Mouse (Mus musculus) MEL (cell line): ENCODE results near the gene Muc13.

ENCODE experiments used
- BHLHE40 ChIP-seq: IDR thresholded peaks from 2 replicates; pipeline ENCODE4 v1.6.1; 2012; ENCODE audit warnings: low read depth, mild to moderate bottlenecking, inconsistent platforms, low read length, improper control_type of control experiment, borderline replicate concordance
- CTCF ChIP-seq, 3 experiments: IDR thresholded peaks in 2 of 3; conservative IDR thresholded peaks in 1 of 3; 2 replicates each; pipeline ENCODE4 v1.5.1; 2011 to 2012; ENCODE audit warnings: low read length in 3 of 3, low read depth in 2 of 3, mild to moderate bottlenecking in 2 of 3, improper control_type of control experiment in 1 of 3, inconsistent platforms in 1 of 3, mixed read lengths in 1 of 3, moderate library complexity in 1 of 3; ENCODE audit not compliant: control insufficient read depth in 1 of 3, insufficient read depth in 1 of 3, poor library complexity in 1 of 3, severe bottlenecking in 1 of 3
- MYB ChIP-seq: IDR thresholded peaks from 2 replicates; pipeline ENCODE4 v1.6.1; 2011; ENCODE audit warnings: mild to moderate bottlenecking, low read depth, low read length, improper control_type of control experiment
- POLR2A ChIP-seq, 2 experiments: IDR thresholded peaks; 2 replicates each; pipeline ENCODE4 v1.6.1; 2011 to 2012; ENCODE audit warnings: low read length in 2 of 2, mild to moderate bottlenecking in 2 of 2, control low read depth in 1 of 2, improper control_type of control experiment in 1 of 2, low read depth in 1 of 2, moderate library complexity in 1 of 2; ENCODE audit not compliant: control insufficient read depth in 1 of 2, insufficient read depth in 1 of 2, poor library complexity in 1 of 2

- TF ChIP-seq BHLHE40 (no peak), MYB (no peak), POLR2A (IDR thresholded peaks at IDR 0.05; ENCODE audit: control insufficient read depth in 1 of 2, insufficient read depth in 1 of 2, low read depth in 1 of 2, low read length in 2 of 2, poor library complexity in 1 of 2) (no peak), CTCF (IDR thresholded peaks at IDR 0.05 in 2 of 3, conservative IDR thresholded peaks at IDR 0.05 in 1 of 3; ENCODE audit: control insufficient read depth in 1 of 3, insufficient read depth in 1 of 3, low read depth in 2 of 3, low read length in 3 of 3, poor library complexity in 1 of 3, severe bottlenecking in 1 of 3) (no peak)
Observed at GRCm38 (mm10) chr16:33824603-33825002, 30.8 kb downstream of the Muc13 start.
